Mouse (Mus musculus) intestine, postnatal 0 days (tissue): ENCODE results near the gene Mars2. TPM values are rescaled to one million over a fixed set of nuclear protein-coding genes. Genes with fewer than 3 reads are reported as not detected.

ENCODE experiments used
- ATAC-seq: fragments of 200-750 bp; cut with Nextera tagmentation; 2 replicates; pipeline ENCODE4 v1.8.0; 2017; ENCODE audit warnings: mild to moderate bottlenecking, moderate TSS enrichment, moderate library complexity
- H3K27ac ChIP-seq: fragments of 300-500 bp; sonication (generic); 2 replicates; pipeline ENCODE4 v1.5.1; 2014; ENCODE audit warnings: mild to moderate bottlenecking, low read depth, low read length, moderate library complexity
- H3K27me3 ChIP-seq: fragments of 300-500 bp; sonication (generic); replicated peaks from 2 replicates; pipeline ENCODE4 v1.6.1; 2014; ENCODE audit warnings: low read length, mixed read lengths; ENCODE audit not compliant: control insufficient read depth, insufficient read depth
- H3K36me3 ChIP-seq: fragments of 300-500 bp; sonication (generic); 2 replicates; pipeline ENCODE4 v1.6.1; 2014; ENCODE audit warnings: mild to moderate bottlenecking, moderate library complexity; ENCODE audit not compliant: control insufficient read depth, insufficient read depth
- H3K4me1 ChIP-seq: fragments of 300-500 bp; sonication (generic); replicated peaks from 2 replicates; pipeline ENCODE4 v1.6.1; 2014; ENCODE audit warnings: antibody characterized with exemption, low read length, mixed read lengths; ENCODE audit not compliant: control insufficient read depth, insufficient read depth
- H3K4me2 ChIP-seq: fragments of 300-500 bp; sonication (generic); replicated peaks from 2 replicates; pipeline ENCODE4 v1.6.1; 2014; ENCODE audit warnings: low read depth, mild to moderate bottlenecking, moderate library complexity
- H3K4me3 ChIP-seq: fragments of 300-500 bp; sonication (generic); 2 replicates; pipeline ENCODE4 v1.5.1; 2014; ENCODE audit warnings: low read depth, low read length
- H3K9ac ChIP-seq: fragments of 300-500 bp; sonication (generic); 2 replicates; pipeline ENCODE4 v1.6.1; 2014; ENCODE audit warnings: mild to moderate bottlenecking, low read depth, low read length
- H3K9me3 ChIP-seq: fragments of 300-500 bp; sonication (generic); 2 replicates; pipeline ENCODE4 v1.6.1; 2016; ENCODE audit warnings: mixed run types; ENCODE audit not compliant: control insufficient read depth
- CTCF ChIP-seq: sonication (generic); IDR thresholded peaks from 2 replicates; pipeline ENCODE4 v1.5.1; 2016; ENCODE audit warnings: low read depth, mild to moderate bottlenecking, control low read depth, antibody characterized with exemption, moderate library complexity
- WGBS: fragments of 180-500 bp; shearing (Covaris S2); extraction: QIAGEN DNeasy Blood & Tissue Kit; methylation state at CpG from one replicate; pipeline ENCODE4 v1.1.7; 2014; 5-methylcytosine and 5-hydroxymethylcytosine counted together
- polyA plus RNA-seq: library from polyadenylated mRNA; unstranded; fragments of >200 nt; fragmentation: Nextera tagmentation; extraction: Ambion mirVana; gene quantifications from 2 replicates; pipeline ENCODE4 v1.2.1, GENCODE M21; 2015

The Mars2 gene
- polyA plus RNA-seq, 1 experiment from 2014 or later: 1.7 TPM

DNA sequence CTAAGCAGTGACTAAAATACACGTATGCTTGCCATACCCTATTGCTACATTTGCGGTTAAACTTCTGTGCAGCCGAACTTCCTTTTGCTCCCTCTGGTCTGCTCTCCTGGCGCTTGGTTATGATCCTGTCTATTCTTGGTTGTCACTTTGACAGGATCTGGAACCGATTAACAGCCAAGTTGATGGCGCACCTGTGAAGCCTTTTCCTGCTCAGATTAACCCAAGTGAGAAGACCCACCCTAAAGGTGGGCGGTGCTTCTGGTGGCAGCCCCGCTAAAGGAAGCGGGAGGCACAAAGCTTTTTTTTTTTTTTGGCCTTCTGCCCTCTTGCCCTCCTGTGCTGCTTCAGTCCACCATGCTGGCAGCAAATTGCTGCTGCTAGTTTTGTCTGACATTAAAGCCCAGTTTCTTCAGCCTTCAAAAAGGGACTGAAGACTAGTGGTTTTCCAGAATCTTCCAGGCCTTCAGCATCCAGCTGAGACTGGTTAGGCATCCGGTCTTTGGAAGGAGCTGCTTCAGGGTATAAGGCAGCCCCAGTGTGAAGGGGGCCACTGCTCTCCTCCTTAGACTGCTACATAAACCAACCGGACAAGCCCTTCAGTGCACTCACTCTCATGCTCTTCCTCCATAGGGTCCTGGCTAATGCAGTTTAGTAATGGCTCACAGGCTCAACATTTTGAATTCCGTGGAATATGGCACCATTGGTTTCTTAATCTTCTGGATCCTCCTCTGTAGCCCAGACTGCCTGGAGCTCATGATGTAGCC lies 26.6 kb upstream of the Mars2 start:
- WGBS: 49% methylated on average over 12 of the region's 12 CpGs
- Histone ChIP-seq H3K4me2 (no peak overlapping the region), H3K27ac (no peak overlapping the region), H3K9me3 (no peaks in the 10 kb centered on the region), H3K36me3 (no peaks in the 10 kb centered on the region), H3K9ac (no peak overlapping the region), H3K27me3 (no peaks in the 10 kb centered on the region), H3K4me1 (no peaks in the 10 kb centered on the region; the same call in 1 of the 2 replicates), H3K4me3 (no peak overlapping the region)
- ATAC-seq: no peak
- no peak for TF ChIP-seq CTCF

GRCm38 (mm10) chr1:55211081-55211480 lies 25.9 kb upstream of the Mars2 start:
- no peak for TF ChIP-seq CTCF
- Histone ChIP-seq H3K27me3 (no peaks in the 10 kb centered on the region), H3K4me3 (no peak overlapping the region), H3K4me2 (no peak overlapping the region), H3K36me3 (no peaks in the 10 kb centered on the region), H3K9ac (no peak overlapping the region), H3K9me3 (no peaks in the 10 kb centered on the region), H3K4me1 (no peaks in the 10 kb centered on the region; the same call in 1 of the 2 replicates), H3K27ac (no peak overlapping the region)
- 79% methylated on average over 8 of the region's 8 CpGs for WGBS
- no peak for ATAC-seq

- H3K36me3 ChIP-seq: no peaks in the 10 kb centered on the region
- H3K4me1 ChIP-seq: peaks cover 2% of the 10 kb centered on the region; the same call in 1 of the 2 replicates
- H3K4me2 ChIP-seq: no peak overlapping the region
- TF ChIP-seq CTCF: 0 out of 2 replicates have a peak, but pooled peaks have one; percentile 29
- WGBS: 77% methylated on average over 4 of the region's 4 CpGs
- H3K4me3 ChIP-seq: no peak overlapping the region
- no peak overlapping the region for H3K27ac ChIP-seq
- H3K9ac ChIP-seq: no peak overlapping the region
- no peak for ATAC-seq
- no peaks in the 10 kb centered on the region for H3K9me3 ChIP-seq
- H3K27me3 ChIP-seq: no peaks in the 10 kb centered on the region
These were observed 24.2 kb upstream of the Mars2 start for GRCm38 (mm10) chr1:55212771-55213170.

- peak; percentile 24; the same call in 1 of the 2 replicates for TF ChIP-seq CTCF
- H3K27me3 ChIP-seq: no peaks in the 10 kb centered on the region
- H3K9ac ChIP-seq: no peak overlapping the region
- no peaks in the 10 kb centered on the region for H3K36me3 ChIP-seq
- H3K4me3 ChIP-seq: no peak overlapping the region
- H3K27ac ChIP-seq: no peak overlapping the region
- peaks cover 2% of the 10 kb centered on the region; the same call in 1 of the 2 replicates for H3K4me1 ChIP-seq
- ATAC-seq: peak; percentile 67
- H3K9me3 ChIP-seq: no peaks in the 10 kb centered on the region
- peak overlapping the region; percentile 48 for H3K4me2 ChIP-seq
- 31% methylated on average over 6 of the region's 6 CpGs for WGBS
These were observed 23.5 kb upstream of the Mars2 start for GRCm38 (mm10) chr1:55213475-55213874.

GRCm38 (mm10) chr1:55213936-55214335 lies 23.0 kb upstream of the Mars2 start:
- no peak for TF ChIP-seq CTCF
- H3K27ac ChIP-seq: no peak overlapping the region
- H3K4me2 ChIP-seq: peak overlapping the region; percentile 48
- H3K36me3 ChIP-seq: no peaks in the 10 kb centered on the region
- no peak overlapping the region for H3K4me3 ChIP-seq
- no peaks in the 10 kb centered on the region for H3K9me3 ChIP-seq
- H3K9ac ChIP-seq: no peak overlapping the region
- peak; percentile 54; the same call in 1 of the 2 replicates for ATAC-seq
- WGBS: 44% methylated on average over 6 of the region's 6 CpGs
- H3K4me1 ChIP-seq: peaks cover 2% of the 10 kb centered on the region; the same call in 1 of the 2 replicates
- H3K27me3 ChIP-seq: no peaks in the 10 kb centered on the region

DNA sequence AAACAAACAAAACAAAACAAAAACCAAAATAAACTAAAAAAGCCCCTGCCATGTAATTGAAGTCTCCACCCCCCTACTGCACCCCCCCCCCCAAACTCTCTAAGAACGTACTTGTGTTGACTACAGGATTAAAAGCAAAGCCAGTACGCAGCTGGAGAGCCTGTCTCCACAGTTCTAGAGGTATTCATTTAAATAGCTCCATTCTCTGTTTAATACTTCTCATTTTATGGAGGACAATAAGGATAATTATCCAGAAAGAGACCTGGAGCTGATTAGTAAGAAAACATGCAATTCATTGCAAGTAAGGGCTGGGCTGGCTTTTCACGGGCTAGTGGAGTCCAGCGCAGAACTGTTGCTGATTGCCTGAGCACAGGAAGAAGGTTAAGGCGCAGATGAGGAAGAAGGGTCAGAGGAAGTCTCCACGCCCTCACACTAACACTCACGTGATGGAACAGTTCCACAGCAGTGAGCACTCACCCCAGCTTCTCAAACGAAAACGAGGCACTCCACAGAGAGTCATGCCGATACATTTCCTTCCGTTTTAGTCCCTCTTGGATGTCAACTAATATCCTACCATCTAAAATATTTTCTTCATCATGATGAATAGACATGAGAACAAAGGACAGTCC lies 21.7 kb upstream of the Mars2 start:
- Histone ChIP-seq H3K27me3 (no peaks in the 10 kb centered on the region), H3K4me3 (no peak overlapping the region), H3K4me2 (no peak overlapping the region), H3K9ac (no peak overlapping the region), H3K9me3 (no peaks in the 10 kb centered on the region), H3K36me3 (no peaks in the 10 kb centered on the region), H3K4me1 (peaks cover 2% of the 10 kb centered on the region; the same call in 1 of the 2 replicates), H3K27ac (peak overlapping the region; percentile 21; the same call in 1 of the 2 replicates)
- no peak for ATAC-seq
- 57% methylated on average over 11 of the region's 11 CpGs for WGBS
- TF ChIP-seq CTCF: no peak
